In the genomic region with DNA sequence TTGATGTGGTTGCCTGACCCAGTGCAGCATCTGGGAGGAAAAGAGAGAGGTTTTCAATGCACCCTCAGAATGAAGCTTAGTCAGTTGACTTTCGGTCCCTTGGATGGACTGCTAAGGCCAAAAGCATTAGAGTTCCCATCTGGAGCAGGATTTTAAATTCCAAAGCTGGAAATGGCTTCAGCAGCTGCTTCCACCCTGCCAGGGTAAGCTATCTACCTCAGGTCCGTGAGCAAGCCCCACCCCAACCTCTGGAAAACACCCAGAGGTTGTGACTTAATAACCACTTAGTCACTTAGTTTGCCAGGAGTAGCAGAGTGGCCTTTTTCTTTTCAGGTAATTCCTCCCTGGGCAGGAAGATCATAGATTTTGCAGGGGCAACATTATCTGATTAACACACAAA, we compare ENCODE assay signal across 25 mouse cellular contexts. TPM values are rescaled to one million over a fixed set of nuclear protein-coding genes. Genes with fewer than 3 reads are reported as not detected.
A peak's percentile ranks its signal among the peaks of the same experiment; 100 is the strongest.
DNase-seq lines count a peak whose midpoint lies in the region; ATAC-seq and TF ChIP-seq lines count a peak whose summit lies in the region.
"Had no signal": no experiment of that assay in that cellular context is flagged by ENCODE, and none has a peak within 500 bp of the region (broad histone marks: within the 10 kb centered on the region; RNA-seq: fewer than 3 reads in every experiment).

No protein-coding gene starts in this region.

- intact Hi-C loops in gastrocnemius, adult 2 months (cut with DNase I), result loop anchor here (5.0 kb wide), 1 partner anchor 49 kb away; no protein-coding TSS in a partner anchor
- intact Hi-C loops in gastrocnemius, postnatal 14 days (cut with DNase I; ENCODE audit: low total_unique reads), result loop anchor here (10.0 kb wide), 1 partner anchor 67 kb away; no protein-coding TSS in a partner anchor

- no peaks in the 10 kb centered on the region for H3K36me3 ChIP-seq in heart, postnatal 0 days (replicated peaks; ENCODE audit: control insufficient read depth, insufficient read depth, low read length)
- H3K36me3 ChIP-seq: neural tube, embryonic 12.5 days had no signal

- H3K4me1 ChIP-seq in heart, postnatal 0 days (ENCODE audit: control insufficient read depth, insufficient read depth), result peaks cover 18% of the 10 kb centered on the region

- H3K4me2 ChIP-seq in heart, postnatal 0 days (ENCODE audit: low read depth, low read length), result no peak overlapping the region
- H3K4me2 ChIP-seq: hindbrain, embryonic 14.5 days; lung, embryonic 14.5 days; neural tube, embryonic 12.5 days had no signal

- peak; percentile 53 for DNase-seq in gastrocnemius, adult 2 months
- no peak for DNase-seq in gastrocnemius, postnatal 14 days
- DNase-seq in kidney, adult 9 months, result peak; percentile 39
- DNase-seq in kidney, postnatal 4 days, result no peak
- DNase-seq in heart, postnatal 0 days (ENCODE audit: low spot score), result no peak
- peak; percentile 49 for DNase-seq in skeletal muscle tissue, adult 2 months (ENCODE audit: low read depth, low spot score)
- no peak for DNase-seq in thymus, adult 18-20 months
- DNase-seq in right cerebral cortex, adult 2 months (ENCODE audit: low spot score in 2 of 2), result no peak
- DNase-seq: adrenal gland, postnatal 14 days; cerebellum, adult 8-10 months; cerebellum, postnatal 36 days; embryo, embryonic 11 days; gastrocnemius, postnatal 36 days; kidney, adult 18-20 months; layer of hippocampus, postnatal 36 days; lung, embryonic 14.5 days; lung, postnatal 4 days; midbrain, embryonic 14.5 days; right cerebral cortex, postnatal 25 days had no signal

- H3K4me3 ChIP-seq in gastrocnemius, adult 2 months, result no peak overlapping the region
- H3K4me3 ChIP-seq in heart, postnatal 0 days (ENCODE audit: low read depth, low read length), result no peak overlapping the region
- H3K4me3 ChIP-seq: neural tube, embryonic 12.5 days had no signal

- no peak for TF ChIP-seq EP300 in heart, postnatal 0 days (IDR thresholded peaks at IDR 0.05; ENCODE audit: low read depth)

- no peak for ATAC-seq in heart, postnatal 0 days (ENCODE audit: insufficient read depth, low read depth)
- ATAC-seq: forebrain, embryonic 14.5 days; inflammation-experienced regulatory T-cells, adult 6 months had no signal

- no peak for TF ChIP-seq CTCF in gastrocnemius, adult 2 months (IDR thresholded peaks at IDR 0.05)
- no peak for TF ChIP-seq CTCF in heart, postnatal 0 days (IDR thresholded peaks at IDR 0.05; ENCODE audit: low read depth)

- WGBS in heart, postnatal 0 days, result 66% methylated on average over 2 of the region's 2 CpGs

- peak overlapping the region; percentile 98 for H3K27ac ChIP-seq in gastrocnemius, adult 2 months
- H3K27ac ChIP-seq in heart, postnatal 0 days (ENCODE audit: low read depth), result peak overlapping the region; percentile 62
- H3K27ac ChIP-seq: hindbrain, embryonic 14.5 days; liver, embryonic 14.5 days; neural tube, embryonic 12.5 days had no signal

- H3K9me3 ChIP-seq in heart, postnatal 0 days (replicated peaks; ENCODE audit: control insufficient read depth, low read length), result no peaks in the 10 kb centered on the region
- H3K9me3 ChIP-seq: neural tube, embryonic 12.5 days had no signal

- no peaks in the 10 kb centered on the region for H3K27me3 ChIP-seq in heart, postnatal 0 days (ENCODE audit: control insufficient read depth, insufficient read depth, low read length)
- H3K27me3 ChIP-seq: neural tube, embryonic 12.5 days had no signal

- H3K9ac ChIP-seq in heart, postnatal 0 days (replicated peaks; ENCODE audit: low read depth, low read length), result no peak overlapping the region
- H3K9ac ChIP-seq: hindbrain, embryonic 14.5 days; liver, embryonic 14.5 days; lung, embryonic 14.5 days; neural tube, embryonic 12.5 days had no signal

RNA-seq across cellular contexts. Expression of a gene that starts 3.0 kb away (rescaled TPM):
- 10 to 100 TPM; 78.9 to 89.0 TPM for total RNA-seq in gastrocnemius, adult 2 months (2021)
- 10 to 100 TPM; 71.6 to 76.0 TPM for total RNA-seq in gastrocnemius, postnatal 14 days (2021)
- total RNA-seq in heart, postnatal 0 days (2014; rRNA removed; ENCODE audit: low replicate concordance), result 83.5 and 87.1 TPM in 2 replicates
- 114 and 125 TPM in 2 replicates for polyA plus RNA-seq in heart, postnatal 0 days (2015; fragmentation: Nextera tagmentation; extraction: Ambion mirVana)

RNA-seq across cellular contexts. Expression of a gene that starts 36.5 kb away (rescaled TPM):
- 10 to 100 TPM; 34.3 to 42.6 TPM for total RNA-seq in gastrocnemius, adult 2 months (2021)
- 10 to 100 TPM; 11.1 to 24.4 TPM for total RNA-seq in gastrocnemius, postnatal 14 days (2021)
- not detected in 2 replicates for total RNA-seq in heart, postnatal 0 days (2014; rRNA removed; ENCODE audit: low replicate concordance)
- 0.51 and 0.75 TPM in 2 replicates for polyA plus RNA-seq in heart, postnatal 0 days (2015; fragmentation: Nextera tagmentation; extraction: Ambion mirVana)
- total RNA-seq: megakaryocyte-erythroid progenitor cell, adult 5-6 weeks had no signal
- polyA plus RNA-seq: lung, embryonic 14.5 days had no signal

Comparison
In these comparisons a context has a peak if more than half of its experiments do, and no peak if none do; other contexts are left out.
1. DNase-seq: peak in gastrocnemius, adult 2 months (single experiment), kidney, adult 9 months (single experiment) and skeletal muscle tissue, adult 2 months (single experiment); none in gastrocnemius, postnatal 14 days (single experiment), kidney, postnatal 4 days (0 of 2), heart, postnatal 0 days (single experiment), thymus, adult 18-20 months (0 of 2) and right cerebral cortex, adult 2 months (0 of 2).
2. RNA of a gene that starts 36.5 kb away (total RNA-seq): 34.3 to 42.6 TPM in gastrocnemius, adult 2 months and 11.1 to 24.4 TPM in gastrocnemius, postnatal 14 days; not detected in heart, postnatal 0 days; every median in the first group is over 10 times any median in the second.